Mouse (Mus musculus): ENCODE data around the gene Syne3. TPM values are rescaled to one million over a fixed set of nuclear protein-coding genes. Genes with fewer than 3 reads are reported as not detected.

Syne3 gene
- polyA plus RNA-seq, 1 experiment from 2014 or later = 0.29 TPM

- Histone ChIP-seq H3K4me3 (ENCODE audit: low read depth, low read length) (peak overlapping the region; percentile 86), H3K4me2 (peak overlapping the region; percentile 88), H3K4me1 (ENCODE audit: insufficient read depth) (peaks cover 10% of the 10 kb centered on the region), H3K9ac (peak overlapping the region; percentile 83), H3K27me3 (ENCODE audit: insufficient read depth, low read length) (no peaks in the 10 kb centered on the region), H3K36me3 (ENCODE audit: insufficient read depth) (peaks cover 23% of the 10 kb centered on the region), H3K27ac (ENCODE audit: low read depth) (peak overlapping the region; percentile 76), H3K9me3 (ENCODE audit: low read depth, low read length) (no peaks in the 10 kb centered on the region)
- DNase-seq = peak; percentile 41
- 2% methylated on average over 45 of the region's 45 CpGs for whole genome bisulfite sequencing
- peak; percentile 58 for ATAC-seq (ENCODE audit: insufficient read depth)
- TF ChIP-seq CTCF (IDR thresholded peaks at IDR 0.05; ENCODE audit: low read depth) = no peak
These were observed 23.5 kb upstream of the Syne3 start for GRCm38 (mm10) chr12:105032832-105033775.

DNA sequence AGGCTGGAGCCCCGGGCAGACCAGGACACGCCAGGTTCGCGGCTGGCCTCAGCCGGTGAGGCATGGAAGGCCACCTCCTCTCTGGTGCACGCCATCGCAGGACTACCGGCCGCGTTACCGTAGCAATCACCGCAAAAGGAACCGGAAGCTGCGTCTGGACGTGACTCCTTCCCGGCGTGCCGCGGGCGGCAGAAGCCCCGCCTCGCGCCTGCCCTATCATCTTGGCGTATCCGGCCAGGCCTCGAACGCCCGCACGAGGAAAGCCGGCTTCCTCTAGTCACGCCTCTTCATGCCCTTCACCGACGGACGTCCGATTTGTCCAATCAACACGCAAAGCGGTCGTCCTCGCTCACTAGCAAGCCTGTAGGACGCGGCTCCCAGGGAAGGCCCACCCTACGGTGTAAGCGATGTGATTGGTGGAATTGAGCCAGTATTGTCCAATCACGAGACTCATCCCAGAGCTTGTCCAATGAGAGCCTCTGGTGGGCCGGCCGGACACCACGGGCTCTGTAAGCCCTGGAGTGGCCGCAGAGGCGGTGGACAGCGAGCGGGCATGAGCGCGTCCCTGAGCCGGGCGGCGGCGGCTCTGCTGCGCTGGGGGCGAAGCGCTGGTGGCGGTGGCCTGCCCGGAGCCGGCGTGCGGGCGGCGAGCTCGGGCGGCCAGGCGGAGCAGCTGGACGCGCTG is 22.7 kb upstream of the Syne3 start, which contains the start of gene Glrx5:
TSS of gene Glrx5 (plus strand) at position 542 of the 685 bp plus-strand sequence.
- no peak for TF ChIP-seq CTCF (IDR thresholded peaks at IDR 0.05; ENCODE audit: low read depth)
- Histone ChIP-seq H3K36me3 (ENCODE audit: insufficient read depth) (peaks cover 23% of the 10 kb centered on the region), H3K4me3 (ENCODE audit: low read depth, low read length) (peak within 1 kb of the TSS; percentile 86), H3K9me3 (ENCODE audit: low read depth, low read length) (no peaks in the 10 kb centered on the region), H3K27me3 (ENCODE audit: insufficient read depth, low read length) (no peaks in the 10 kb centered on the region), H3K27ac (ENCODE audit: low read depth) (peak within 1 kb of the TSS; percentile 76), H3K4me1 (ENCODE audit: insufficient read depth) (peaks cover 10% of the 10 kb centered on the region), H3K9ac (peak within 1 kb of the TSS; percentile 83), H3K4me2 (peak within 1 kb of the TSS; percentile 93)
- WGBS = under 1% methylated on average over 72 of the region's 72 CpGs
- peak; percentile 99 for ATAC-seq (ENCODE audit: insufficient read depth)
- peak; percentile 100 for DNase-seq

GRCm38 (mm10) chr12:105031081-105032058 is 21.8 kb upstream of the Syne3 start:
- H3K4me2 ChIP-seq = peak overlapping the region; percentile 93
- no peaks in the 10 kb centered on the region for H3K27me3 ChIP-seq (ENCODE audit: insufficient read depth, low read length)
- 5% methylated on average over 37 of the region's 37 CpGs for WGBS
- peak overlapping the region; percentile 78 for H3K9ac ChIP-seq
- DNase-seq (peak; percentile 47), ATAC-seq (ENCODE audit: insufficient read depth) (no peak)
- no peak for TF ChIP-seq CTCF (IDR thresholded peaks at IDR 0.05; ENCODE audit: low read depth)
- no peaks in the 10 kb centered on the region for H3K9me3 ChIP-seq (ENCODE audit: low read depth, low read length)
- 0 out of 2 replicates have a peak overlapping the region, but pooled peaks have one; percentile 18 for H3K27ac ChIP-seq (ENCODE audit: low read depth)
- peak overlapping the region; percentile 86 for H3K4me3 ChIP-seq (ENCODE audit: low read depth, low read length)
- H3K36me3 ChIP-seq (ENCODE audit: insufficient read depth) = peaks cover 19% of the 10 kb centered on the region
- H3K4me1 ChIP-seq (ENCODE audit: insufficient read depth) = peaks cover 10% of the 10 kb centered on the region

GRCm38 (mm10) chr12:105029890-105030289 is 20.3 kb upstream of the Syne3 start:
- Histone ChIP-seq H3K4me3 (ENCODE audit: low read depth, low read length) (0 out of 2 replicates have a peak overlapping the region, but pooled peaks have one; percentile 3), H3K4me2 (no peak overlapping the region), H3K9ac (no peak overlapping the region), H3K9me3 (ENCODE audit: low read depth, low read length) (no peaks in the 10 kb centered on the region), H3K36me3 (ENCODE audit: insufficient read depth) (peaks cover 19% of the 10 kb centered on the region), H3K4me1 (ENCODE audit: insufficient read depth) (peaks cover 10% of the 10 kb centered on the region), H3K27ac (ENCODE audit: low read depth) (no peak overlapping the region), H3K27me3 (ENCODE audit: insufficient read depth, low read length) (no peaks in the 10 kb centered on the region)
- no peak for DNase-seq
- ATAC-seq (ENCODE audit: insufficient read depth) = no peak
- WGBS = 78% methylated on average over 9 of the region's 9 CpGs
- TF ChIP-seq CTCF (IDR thresholded peaks at IDR 0.05; ENCODE audit: low read depth) = no peak

DNA sequence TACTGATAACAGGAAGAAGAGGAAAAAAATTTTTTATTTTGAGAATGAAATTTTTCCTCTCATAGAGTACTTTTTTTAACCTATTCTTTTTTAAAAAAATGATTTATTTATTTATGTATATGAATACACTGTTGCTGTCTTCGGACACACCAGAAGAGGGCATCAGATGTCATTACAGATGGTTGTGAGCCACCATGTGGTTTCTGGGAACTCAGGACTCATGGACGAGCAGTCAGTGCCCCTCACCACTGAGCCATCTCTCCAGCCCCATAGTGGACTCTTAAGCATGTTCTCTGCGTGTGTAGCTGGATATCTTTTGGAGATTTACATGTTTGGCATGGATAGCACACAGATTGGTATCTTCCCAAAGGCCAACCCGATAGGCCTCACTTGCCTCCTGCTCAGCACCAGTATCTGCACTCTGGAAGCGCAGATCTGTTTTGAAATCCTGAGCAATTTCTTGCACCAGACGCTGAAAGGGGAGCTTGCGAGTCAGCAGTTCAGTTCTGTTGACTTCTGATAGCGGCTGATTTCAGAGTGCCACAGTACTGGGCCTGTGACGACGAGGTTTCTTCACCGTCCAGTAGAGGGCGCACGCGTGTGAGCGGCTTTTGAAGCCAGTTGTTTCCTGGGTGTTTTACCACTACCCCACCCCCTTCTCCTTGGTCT is 17.8 kb upstream of the Syne3 start:
- H3K9me3 ChIP-seq (ENCODE audit: low read depth, low read length) = no peaks in the 10 kb centered on the region; the same call in 1 of the 2 replicates
- no peaks in the 10 kb centered on the region for H3K27me3 ChIP-seq (ENCODE audit: insufficient read depth, low read length)
- no peak overlapping the region for H3K4me3 ChIP-seq (ENCODE audit: low read depth, low read length)
- no peak overlapping the region; the same call in 1 of the 2 replicates for H3K27ac ChIP-seq (ENCODE audit: low read depth)
- ATAC-seq (ENCODE audit: insufficient read depth) (no peak), DNase-seq (peak; percentile 79)
- peaks cover 19% of the 10 kb centered on the region for H3K36me3 ChIP-seq (ENCODE audit: insufficient read depth)
- H3K9ac ChIP-seq = no peak overlapping the region
- 32% methylated on average over 15 of the region's 15 CpGs for WGBS
- TF ChIP-seq CTCF (IDR thresholded peaks at IDR 0.05; ENCODE audit: low read depth) = peak; percentile 78
- H3K4me1 ChIP-seq (ENCODE audit: insufficient read depth) = peaks cover 6% of the 10 kb centered on the region; the same call in 1 of the 2 replicates
- H3K4me2 ChIP-seq = no peak overlapping the region

All from lung, embryonic 14.5 days (tissue).